Mouse (Mus musculus): ENCODE measurements around the gene Olfr58. TPM values are rescaled to one million over a fixed set of nuclear protein-coding genes. Genes with fewer than 3 reads are reported as not detected.
"Not testable (repeated sequence)": the region's sequence is repeated elsewhere in the genome, so short reads cannot be mapped to it uniquely, and the experiment has no call there.

The Olfr58 gene
- total RNA-seq (2021) = not detected
- long read RNA-seq, experiment 1 = 0 reads
- long read RNA-seq, experiment 2 = 0 reads

DNA sequence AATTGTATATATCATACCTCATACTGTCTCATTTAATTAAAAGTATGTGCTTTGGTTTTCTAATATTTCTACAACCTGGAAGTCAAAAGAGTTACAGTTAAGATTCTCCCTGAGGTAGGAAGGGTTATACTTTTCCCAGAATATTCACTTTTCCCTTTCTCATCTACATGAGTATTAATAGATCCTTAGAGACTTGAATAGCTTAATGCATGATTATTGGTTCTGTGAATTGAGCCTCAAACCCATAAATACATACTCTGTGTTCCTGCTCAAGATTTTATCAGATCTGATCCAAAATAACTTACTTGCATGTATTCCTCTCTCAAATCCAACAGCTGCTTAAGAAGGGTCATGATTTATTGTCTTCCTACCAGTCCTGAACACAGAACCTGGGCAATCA is at the start of gene Olfr58:
TSS of gene Olfr58 (plus strand) at position 301 of the 400 bp plus-strand sequence.
- no peak for DNase-seq (ENCODE audit: low spot score in 2 of 2)

GRCm38 (mm10) chr9:19769136-19769535 is 10.9 kb upstream of the Olfr58 start:
- no peak for DNase-seq (ENCODE audit: low spot score in 2 of 2)

DNA sequence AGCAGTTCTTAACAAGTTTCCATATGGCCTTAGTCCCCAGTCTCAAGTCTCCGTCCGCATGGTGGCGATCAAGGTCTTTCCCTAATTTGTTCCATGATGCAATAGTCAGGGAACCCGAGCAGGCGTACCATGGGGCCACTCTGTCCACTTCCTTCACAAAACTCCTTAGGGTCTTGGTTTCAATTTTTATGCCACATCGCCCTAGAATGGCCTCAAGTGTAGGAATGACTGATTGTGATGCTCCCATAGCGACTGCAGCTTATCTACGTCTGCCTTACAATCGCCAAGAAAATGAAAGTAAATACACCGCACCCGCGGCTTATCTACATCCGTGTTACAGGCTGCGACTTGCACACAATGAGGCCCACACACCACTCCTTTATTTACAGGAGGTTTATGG is 10.4 kb upstream of the Olfr58 start:
- no peak for DNase-seq (ENCODE audit: low spot score in 2 of 2)

DNA sequence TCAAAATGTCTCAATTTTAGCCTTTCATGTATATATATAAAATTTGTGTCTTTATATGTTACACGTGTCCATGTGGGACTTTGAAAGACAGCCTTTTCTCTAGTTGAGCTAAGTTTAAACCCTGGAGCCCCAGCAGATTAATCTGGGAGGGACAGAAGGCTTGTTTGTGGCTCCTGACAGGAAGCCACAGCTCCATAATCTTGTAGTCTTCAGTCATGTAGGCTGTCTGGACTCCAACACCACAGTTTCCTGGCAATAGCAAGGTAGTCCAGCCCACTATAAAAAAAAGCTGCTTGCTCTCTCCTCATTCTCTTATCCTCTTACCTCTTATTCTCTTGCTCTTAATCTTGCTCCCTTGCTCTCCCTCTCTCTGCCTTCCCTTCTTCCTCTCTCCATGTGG is 22.9 kb downstream of the Olfr58 start:
- no peak for DNase-seq (ENCODE audit: low spot score in 2 of 2)

- not testable (repeated sequence) for DNase-seq (ENCODE audit: low spot score in 2 of 2)
Measured at GRCm38 (mm10) chr9:19804606-19805005, 24.5 kb downstream of the Olfr58 start, which contains the start of gene Olfr859. TSS of gene Olfr859 (plus strand) at chr9:19804906.

Other genes with a start within 250 kb of the Olfr58 start
- gene Olfr853, start 239.2 kb upstream of the Olfr58 start, total RNA-seq (2021) = not detected
- not detected for gene Olfr854, start 212.9 kb upstream of the Olfr58 start, total RNA-seq (2021)
- not detected for gene Olfr855, start 197.7 kb upstream of the Olfr58 start, total RNA-seq (2021)
- gene Zfp317, start 158.2 kb upstream of the Olfr58 start, total RNA-seq (2021) = 10 to 100 TPM; 12.5 to 15.6 TPM
- not detected for gene Olfr857, start 70.8 kb upstream of the Olfr58 start, total RNA-seq (2021)
- not detected for gene Olfr859, start 24.6 kb downstream of the Olfr58 start, total RNA-seq (2021)
- not detected for gene Olfr860, start 69.5 kb downstream of the Olfr58 start, total RNA-seq (2021)
- not detected for gene Olfr862, start 107.7 kb downstream of the Olfr58 start, total RNA-seq (2021)
- gene Olfr77, start 136.6 kb downstream of the Olfr58 start, total RNA-seq (2021) = not detected
- gene Olfr866, start 247.8 kb downstream of the Olfr58 start, total RNA-seq (2021) = not detected